Mouse (Mus musculus): ENCODE results near the gene Apc2. TPM values are rescaled to one million over a fixed set of nuclear protein-coding genes. Genes with fewer than 3 reads are reported as not detected.

Apc2 gene
- polyA plus RNA-seq, 1 experiment = 0.24 TPM

GRCm38 (mm10) chr10:80297526-80298133 lies 1.9 kb downstream of the Apc2 start:
- Histone ChIP-seq H3K4me3 (no peak overlapping the region), H3ac (ENCODE audit: control insufficient read depth, insufficient read length) (no peak overlapping the region), H3K27me3 (ENCODE audit: control insufficient read depth, insufficient read depth, insufficient read length) (peaks cover 27% of the 10 kb centered on the region), H3K36me3 (ENCODE audit: control insufficient read depth, insufficient read depth) (peaks cover 16% of the 10 kb centered on the region), H3K4me2 (ENCODE audit: low read depth) (no peak overlapping the region), H3K79me2 (ENCODE audit: control insufficient read depth, insufficient read depth) (peaks cover 12% of the 10 kb centered on the region)
- no peak for TF ChIP-seq REST (IDR thresholded peaks at IDR 0.05; ENCODE audit: insufficient read depth, insufficient read length)
- TF ChIP-seq SRF (IDR thresholded peaks at IDR 0.05; ENCODE audit: control insufficient read depth, insufficient read length, low read depth) = no peak
- no peak for TF ChIP-seq POLR2A (IDR thresholded peaks at IDR 0.05; ENCODE audit: insufficient read length, low read depth)
- TF ChIP-seq E2F4 (IDR thresholded peaks at IDR 0.05; ENCODE audit: insufficient read depth) = no peak
- TF ChIP-seq MYOG (IDR thresholded peaks at IDR 0.05; ENCODE audit: control insufficient read depth in 1 of 3, insufficient read depth in 1 of 3, insufficient read length in 2 of 3, low read depth in 2 of 3) = no peak
- TF ChIP-seq POLR2AphosphoS2 (IDR thresholded peaks at IDR 0.05; ENCODE audit: insufficient read length, low read depth) = no peak
- TF ChIP-seq MAX (IDR thresholded peaks at IDR 0.05; ENCODE audit: low read depth) = no peak
- TF ChIP-seq MYOD1 (IDR thresholded peaks at IDR 0.05; ENCODE audit: control insufficient read depth in 1 of 3, insufficient read length in 2 of 3, low read depth in 2 of 3) = no peak
- TF ChIP-seq USF1 (IDR thresholded peaks at IDR 0.05; ENCODE audit: low read depth) = no peak
- TF ChIP-seq TCF3 (IDR thresholded peaks at IDR 0.05; ENCODE audit: insufficient read length, low read depth) = no peak
- no peak for TF ChIP-seq CEBPB (IDR thresholded peaks at IDR 0.05; ENCODE audit: insufficient read depth, poor library complexity, severe bottlenecking)
- no peak for TF ChIP-seq TCF12 (IDR thresholded peaks at IDR 0.05; ENCODE audit: insufficient read depth, poor library complexity, severe bottlenecking)

- no peak overlapping the region for H3K4me3 ChIP-seq
- H3K36me3 ChIP-seq (ENCODE audit: control insufficient read depth, insufficient read depth) = peaks cover 16% of the 10 kb centered on the region
- no peak overlapping the region for H3K4me2 ChIP-seq (ENCODE audit: low read depth)
- H3K79me2 ChIP-seq (ENCODE audit: control insufficient read depth, insufficient read depth) = peaks cover under 1% of the 10 kb centered on the region
- H3ac ChIP-seq (ENCODE audit: control insufficient read depth, insufficient read length) = no peak overlapping the region
- H3K27me3 ChIP-seq (ENCODE audit: control insufficient read depth, insufficient read depth, insufficient read length) = peaks cover 27% of the 10 kb centered on the region
- TF ChIP-seq POLR2AphosphoS2 (IDR thresholded peaks at IDR 0.05; ENCODE audit: insufficient read length, low read depth) = no peak
- TF ChIP-seq TCF3 (IDR thresholded peaks at IDR 0.05; ENCODE audit: insufficient read length, low read depth) = no peak
- no peak for TF ChIP-seq TCF12 (IDR thresholded peaks at IDR 0.05; ENCODE audit: insufficient read depth, poor library complexity, severe bottlenecking)
Observed at GRCm38 (mm10) chr10:80298571-80299281, 2.9 kb downstream of the Apc2 start.

GRCm38 (mm10) chr10:80299301-80299700 lies 3.5 kb downstream of the Apc2 start:
- H3K4me2 ChIP-seq (ENCODE audit: low read depth) = no peak overlapping the region
- H3K27me3 ChIP-seq (ENCODE audit: control insufficient read depth, insufficient read depth, insufficient read length) = peaks cover 27% of the 10 kb centered on the region
- H3K36me3 ChIP-seq (ENCODE audit: control insufficient read depth, insufficient read depth) = peaks cover 10% of the 10 kb centered on the region
- H3K4me3 ChIP-seq = no peak overlapping the region
- no peak overlapping the region for H3ac ChIP-seq (ENCODE audit: control insufficient read depth, insufficient read length)
- TF ChIP-seq POLR2A (IDR thresholded peaks at IDR 0.05; ENCODE audit: insufficient read length, low read depth) (no peak), MYOD1 (IDR thresholded peaks at IDR 0.05; ENCODE audit: control insufficient read depth in 1 of 3, insufficient read length in 2 of 3, low read depth in 2 of 3) (no peak)
- no peaks in the 10 kb centered on the region for H3K79me2 ChIP-seq (ENCODE audit: control insufficient read depth, insufficient read depth)

GRCm38 (mm10) chr10:80299824-80300223 lies 4.0 kb downstream of the Apc2 start:
- no peak overlapping the region for H3ac ChIP-seq (ENCODE audit: control insufficient read depth, insufficient read length)
- no peak overlapping the region for H3K4me2 ChIP-seq (ENCODE audit: low read depth)
- TF ChIP-seq REST (IDR thresholded peaks at IDR 0.05; ENCODE audit: insufficient read depth, insufficient read length) (no peak), MYOD1 (IDR thresholded peaks at IDR 0.05; ENCODE audit: control insufficient read depth in 1 of 3, insufficient read length in 2 of 3, low read depth in 2 of 3) (no peak), TCF12 (IDR thresholded peaks at IDR 0.05; ENCODE audit: insufficient read depth, poor library complexity, severe bottlenecking) (no peak), E2F4 (IDR thresholded peaks at IDR 0.05; ENCODE audit: insufficient read depth) (no peak), POLR2AphosphoS2 (IDR thresholded peaks at IDR 0.05; ENCODE audit: insufficient read length, low read depth) (no peak), MYOG (IDR thresholded peaks at IDR 0.05; ENCODE audit: control insufficient read depth in 1 of 3, insufficient read depth in 1 of 3, insufficient read length in 2 of 3, low read depth in 2 of 3) (no peak), POLR2A (IDR thresholded peaks at IDR 0.05; ENCODE audit: insufficient read length, low read depth) (no peak), MAX (IDR thresholded peaks at IDR 0.05; ENCODE audit: low read depth) (no peak)
- H3K4me3 ChIP-seq = no peak overlapping the region
- H3K36me3 ChIP-seq (ENCODE audit: control insufficient read depth, insufficient read depth) = peaks cover 5% of the 10 kb centered on the region
- no peaks in the 10 kb centered on the region for H3K79me2 ChIP-seq (ENCODE audit: control insufficient read depth, insufficient read depth)
- H3K27me3 ChIP-seq (ENCODE audit: control insufficient read depth, insufficient read depth, insufficient read length) = peaks cover 31% of the 10 kb centered on the region

GRCm38 (mm10) chr10:80300672-80301181 lies 5.0 kb downstream of the Apc2 start:
- Histone ChIP-seq H3K36me3 (ENCODE audit: control insufficient read depth, insufficient read depth) (no peaks in the 10 kb centered on the region), H3K79me2 (ENCODE audit: control insufficient read depth, insufficient read depth) (no peaks in the 10 kb centered on the region), H3K4me2 (ENCODE audit: low read depth) (no peak overlapping the region), H3K4me3 (no peak overlapping the region), H3ac (ENCODE audit: control insufficient read depth, insufficient read length) (no peak overlapping the region), H3K27me3 (ENCODE audit: control insufficient read depth, insufficient read depth, insufficient read length) (peaks cover 40% of the 10 kb centered on the region)
- TF ChIP-seq TCF3 (IDR thresholded peaks at IDR 0.05; ENCODE audit: insufficient read length, low read depth) (no peak), REST (IDR thresholded peaks at IDR 0.05; ENCODE audit: insufficient read depth, insufficient read length) (no peak), SRF (IDR thresholded peaks at IDR 0.05; ENCODE audit: control insufficient read depth, insufficient read length, low read depth) (no peak), CEBPB (IDR thresholded peaks at IDR 0.05; ENCODE audit: insufficient read depth, poor library complexity, severe bottlenecking) (no peak), E2F4 (IDR thresholded peaks at IDR 0.05; ENCODE audit: insufficient read depth) (no peak)
